Mouse (Mus musculus) skeletal muscle tissue, postnatal 0 days (tissue): ENCODE data around the gene Vmn1r20. TPM values are rescaled to one million over a fixed set of nuclear protein-coding genes. Genes with fewer than 3 reads are reported as not detected.

Source experiments
- polyA plus RNA-seq: library from polyadenylated mRNA; unstranded; fragments of >200 nt; fragmentation: Nextera tagmentation; extraction: Ambion mirVana; gene quantifications from 2 replicates; pipeline ENCODE4 v1.2.1, GENCODE M21; 2015

Gene Vmn1r20
- polyA plus RNA-seq: not detected in 2 replicates

GRCm38 (mm10) chr6:57428630-57429029 is at the start of gene Vmn1r20:
TSS of gene Vmn1r20 (plus strand) at chr6:57428930.

GRCm38 (mm10) chr6:57395683-57396082 is 33.0 kb upstream of the Vmn1r20 start, which contains the start of gene Vmn1r18:
TSS of gene Vmn1r18 (minus strand) at chr6:57395783.

GRCm38 (mm10) chr6:57403480-57403879 is 25.2 kb upstream of the Vmn1r20 start, which contains the start of gene Vmn1r19:
TSS of gene Vmn1r19 (plus strand) at chr6:57403780.

Other genes starting within 250 kb of the Vmn1r20 start
- gene Vmn1r13, start 225.6 kb upstream of the Vmn1r20 start, polyA plus RNA-seq: not detected in 2 replicates
- gene Vmn1r14, start 197.2 kb upstream of the Vmn1r20 start, polyA plus RNA-seq: not detected in 2 replicates
- gene Vmn1r15, start 171.0 kb upstream of the Vmn1r20 start, polyA plus RNA-seq: not detected in 2 replicates
- not detected in 2 replicates for gene Vmn1r16, start 99.4 kb upstream of the Vmn1r20 start, polyA plus RNA-seq
- gene Vmn1r17, start 65.2 kb upstream of the Vmn1r20 start, polyA plus RNA-seq: not detected in 2 replicates
- gene Vmn1r18, start 33.1 kb upstream of the Vmn1r20 start, polyA plus RNA-seq: not detected in 2 replicates
- gene Vmn1r19, start 25.1 kb upstream of the Vmn1r20 start, polyA plus RNA-seq: not detected in 2 replicates
- gene Ppm1k, start 106.5 kb downstream of the Vmn1r20 start, polyA plus RNA-seq: 4.0 and 5.0 TPM in 2 replicates
- gene Herc6, start 152.1 kb downstream of the Vmn1r20 start, polyA plus RNA-seq: 1.2 and 1.4 TPM in 2 replicates